Mouse (Mus musculus): Measurements from ENCODE around the gene Scn5a. TPM values are rescaled to one million over a fixed set of nuclear protein-coding genes. Genes with fewer than 3 reads are reported as not detected.

Scn5a gene
- total RNA-seq, 1 experiment: 0.76 TPM

GRCm38 (mm10) chr9:119513816-119514215, 65.0 kb downstream of the Scn5a start:
- peaks cover 0 to 2% of the 10 kb centered on the region in 2 experiments; a peak in 1 of 4 replicates for H3K4me1 ChIP-seq (ENCODE audit: control insufficient read depth in 2 of 2, insufficient read depth in 2 of 2, low read length in 2 of 2, poor library complexity in 1 of 2)
- in situ Hi-C loops (cut with MboI; ENCODE audit: low sequenced_read_pairs in 2 of 2, unreplicated experiment in 2 of 2): no loop called here
- no peak for DNase-seq (ENCODE audit: low read depth, low spot score)

GRCm38 (mm10) chr9:119512993-119513392, 65.8 kb downstream of the Scn5a start:
- DNase-seq (ENCODE audit: low read depth, low spot score): no peak
- H3K4me1 ChIP-seq (ENCODE audit: control insufficient read depth in 2 of 2, insufficient read depth in 2 of 2, low read length in 2 of 2, poor library complexity in 1 of 2): peaks cover 0 to 2% of the 10 kb centered on the region in 2 experiments; a peak in 1 of 4 replicates
- no peaks in the 10 kb centered on the region for H3K36me3 ChIP-seq (ENCODE audit: control insufficient read depth, insufficient read depth, low read length, poor library complexity, severe bottlenecking)
- no peak overlapping the region for H3K27ac ChIP-seq (ENCODE audit: insufficient read depth, low read depth, low read length, poor library complexity, severe bottlenecking)
- TF ChIP-seq CHD2 (IDR thresholded peaks at IDR 0.05; ENCODE audit: low read depth, low read length) (no peak), MAFK (IDR thresholded peaks at IDR 0.05; ENCODE audit: insufficient read depth, low read depth, low read length) (no peak), HCFC1 (IDR thresholded peaks at IDR 0.05; ENCODE audit: borderline replicate concordance, insufficient read depth, low read length) (no peak), ZNF384 (IDR thresholded peaks at IDR 0.05; ENCODE audit: low read depth, low read length) (no peak), ZC3H11A (IDR thresholded peaks at IDR 0.05; ENCODE audit: borderline replicate concordance, low read depth, low read length) (no peak)
- no peaks in the 10 kb centered on the region for H3K9me3 ChIP-seq (ENCODE audit: control insufficient read depth, insufficient read depth, low read depth, low read length)
- no peak overlapping the region for H3K4me3 ChIP-seq (ENCODE audit: insufficient read depth in 1 of 2, low read depth in 1 of 2, low read length in 2 of 2, poor library complexity in 1 of 2, severe bottlenecking in 1 of 2)
- H3K9ac ChIP-seq (ENCODE audit: insufficient read depth, low read depth, low read length, poor library complexity, severe bottlenecking): no peak overlapping the region
- in situ Hi-C loops (cut with MboI; ENCODE audit: low sequenced_read_pairs in 2 of 2, unreplicated experiment in 2 of 2): no loop called here

More at GRCm38 (mm10) chr9:119513816-119514215, 65.0 kb downstream of the Scn5a start:
- no peak for TF ChIP-seq MAFK (IDR thresholded peaks at IDR 0.05; ENCODE audit: insufficient read depth, low read depth, low read length)
- no peak for TF ChIP-seq ZNF384 (IDR thresholded peaks at IDR 0.05; ENCODE audit: low read depth, low read length)
- no peak for TF ChIP-seq CHD2 (IDR thresholded peaks at IDR 0.05; ENCODE audit: low read depth, low read length)
- no peak for TF ChIP-seq ZC3H11A (IDR thresholded peaks at IDR 0.05; ENCODE audit: borderline replicate concordance, low read depth, low read length)
- no peak for TF ChIP-seq HCFC1 (IDR thresholded peaks at IDR 0.05; ENCODE audit: borderline replicate concordance, insufficient read depth, low read length)
- no peaks in the 10 kb centered on the region for H3K36me3 ChIP-seq (ENCODE audit: control insufficient read depth, insufficient read depth, low read length, poor library complexity, severe bottlenecking)
- H3K27ac ChIP-seq (ENCODE audit: insufficient read depth, low read depth, low read length, poor library complexity, severe bottlenecking): no peak overlapping the region
- no peaks in the 10 kb centered on the region for H3K9me3 ChIP-seq (ENCODE audit: control insufficient read depth, insufficient read depth, low read depth, low read length)
- H3K9ac ChIP-seq (ENCODE audit: insufficient read depth, low read depth, low read length, poor library complexity, severe bottlenecking): no peak overlapping the region
- no peak overlapping the region for H3K4me3 ChIP-seq (ENCODE audit: insufficient read depth in 1 of 2, low read depth in 1 of 2, low read length in 2 of 2, poor library complexity in 1 of 2, severe bottlenecking in 1 of 2)

GRCm38 (mm10) chr9:119510902-119511301, 67.9 kb downstream of the Scn5a start:
- Histone ChIP-seq H3K36me3 (ENCODE audit: control insufficient read depth, insufficient read depth, low read length, poor library complexity, severe bottlenecking) (no peaks in the 10 kb centered on the region), H3K27ac (ENCODE audit: insufficient read depth, low read depth, low read length, poor library complexity, severe bottlenecking) (no peak overlapping the region), H3K9ac (ENCODE audit: insufficient read depth, low read depth, low read length, poor library complexity, severe bottlenecking) (no peak overlapping the region)

GRCm38 (mm10) chr9:119504981-119505658, 73.7 kb downstream of the Scn5a start:
- DNase-seq (ENCODE audit: low read depth, low spot score): peak; percentile 54
- no peaks in the 10 kb centered on the region for H3K36me3 ChIP-seq (ENCODE audit: control insufficient read depth, insufficient read depth, low read length, poor library complexity, severe bottlenecking)
- H3K9ac ChIP-seq (ENCODE audit: insufficient read depth, low read depth, low read length, poor library complexity, severe bottlenecking): no peak overlapping the region
- H3K27ac ChIP-seq (ENCODE audit: insufficient read depth, low read depth, low read length, poor library complexity, severe bottlenecking): no peak overlapping the region; the same call in 1 of the 2 replicates
- in situ Hi-C loops (cut with MboI; ENCODE audit: low sequenced_read_pairs in 2 of 2, unreplicated experiment in 2 of 2): no loop called here
- H3K9me3 ChIP-seq (ENCODE audit: control insufficient read depth, insufficient read depth, low read depth, low read length): no peaks in the 10 kb centered on the region
- TF ChIP-seq ZC3H11A (IDR thresholded peaks at IDR 0.05; ENCODE audit: borderline replicate concordance, low read depth, low read length) (no peak), HCFC1 (IDR thresholded peaks at IDR 0.05; ENCODE audit: borderline replicate concordance, insufficient read depth, low read length) (no peak), CHD2 (IDR thresholded peaks at IDR 0.05; ENCODE audit: low read depth, low read length) (no peak), ZNF384 (IDR thresholded peaks at IDR 0.05; ENCODE audit: low read depth, low read length) (no peak), MAFK (IDR thresholded peaks at IDR 0.05; ENCODE audit: insufficient read depth, low read depth, low read length) (no peak)
- no peak overlapping the region for H3K4me3 ChIP-seq (ENCODE audit: insufficient read depth in 1 of 2, low read depth in 1 of 2, low read length in 2 of 2, poor library complexity in 1 of 2, severe bottlenecking in 1 of 2)
- H3K4me1 ChIP-seq (ENCODE audit: control insufficient read depth in 2 of 2, insufficient read depth in 2 of 2, low read length in 2 of 2, poor library complexity in 1 of 2): peaks cover 0 to 7% of the 10 kb centered on the region in 2 experiments; a peak in 3 of 4 replicates

More at GRCm38 (mm10) chr9:119510902-119511301, 67.9 kb downstream of the Scn5a start:
- no peak overlapping the region for H3K4me3 ChIP-seq (ENCODE audit: insufficient read depth in 1 of 2, low read depth in 1 of 2, low read length in 2 of 2, poor library complexity in 1 of 2, severe bottlenecking in 1 of 2)
- H3K9me3 ChIP-seq (ENCODE audit: control insufficient read depth, insufficient read depth, low read depth, low read length): no peaks in the 10 kb centered on the region
- no peak for TF ChIP-seq MAFK (IDR thresholded peaks at IDR 0.05; ENCODE audit: insufficient read depth, low read depth, low read length)
- TF ChIP-seq ZC3H11A (IDR thresholded peaks at IDR 0.05; ENCODE audit: borderline replicate concordance, low read depth, low read length): no peak
- no peak for TF ChIP-seq CHD2 (IDR thresholded peaks at IDR 0.05; ENCODE audit: low read depth, low read length)
- TF ChIP-seq ZNF384 (IDR thresholded peaks at IDR 0.05; ENCODE audit: low read depth, low read length): no peak
- no peak for TF ChIP-seq HCFC1 (IDR thresholded peaks at IDR 0.05; ENCODE audit: borderline replicate concordance, insufficient read depth, low read length)
- in situ Hi-C loops (cut with MboI; ENCODE audit: low sequenced_read_pairs in 2 of 2, unreplicated experiment in 2 of 2): no loop called here
- peaks cover 0 to 3% of the 10 kb centered on the region in 2 experiments; a peak in 2 of 4 replicates for H3K4me1 ChIP-seq (ENCODE audit: control insufficient read depth in 2 of 2, insufficient read depth in 2 of 2, low read length in 2 of 2, poor library complexity in 1 of 2)
- DNase-seq (ENCODE audit: low read depth, low spot score): no peak
